Mouse (Mus musculus) embryonic facial prominence, embryonic 15.5 days (tissue): Measurements from ENCODE around the gene Insig2. TPM values are rescaled to one million over a fixed set of nuclear protein-coding genes. Genes with fewer than 3 reads are reported as not detected.
A peak's percentile ranks its signal among the peaks of the same experiment; 100 is the strongest.

Experiments
- ATAC-seq: fragments of 200-750 bp; cut with Nextera tagmentation; 2 replicates; pipeline ENCODE4 v1.8.0; 2017; ENCODE audit warnings: low read depth, moderate TSS enrichment; ENCODE audit not compliant: insufficient number of reproducible peaks, low FRiP score, low TSS enrichment
- H3K27ac ChIP-seq: fragments of 300-500 bp; sonication (generic); replicated peaks from 2 replicates; pipeline ENCODE4 v1.5.1; 2015; ENCODE audit warnings: mild to moderate bottlenecking, inconsistent platforms
- H3K27me3 ChIP-seq: fragments of 300-500 bp; sonication (generic); 2 replicates; pipeline ENCODE4 v1.6.1; 2015; ENCODE audit warnings: inconsistent platforms
- H3K36me3 ChIP-seq: fragments of 300-500 bp; sonication (generic); 2 replicates; pipeline ENCODE4 v1.6.1; 2015; ENCODE audit warnings: mild to moderate bottlenecking, inconsistent platforms
- H3K4me1 ChIP-seq: fragments of 300-500 bp; sonication (generic); 2 replicates; pipeline ENCODE4 v1.6.1; 2015; ENCODE audit warnings: inconsistent platforms
- H3K4me2 ChIP-seq: fragments of 300-500 bp; sonication (generic); replicated peaks from 2 replicates; pipeline ENCODE4 v1.6.1; 2015; ENCODE audit warnings: mild to moderate bottlenecking, inconsistent platforms
- H3K4me3 ChIP-seq: fragments of 300-500 bp; sonication (generic); replicated peaks from 2 replicates; pipeline ENCODE4 v1.5.1; 2015; ENCODE audit warnings: mild to moderate bottlenecking, inconsistent platforms
- H3K9ac ChIP-seq: fragments of 300-500 bp; sonication (generic); 2 replicates; pipeline ENCODE4 v1.6.1; 2015; ENCODE audit warnings: inconsistent platforms
- H3K9me3 ChIP-seq: fragments of 300-500 bp; sonication (generic); replicated peaks from 2 replicates; pipeline ENCODE4 v1.6.1; 2016; ENCODE audit warnings: inconsistent platforms
- WGBS: fragments of 180-500 bp; shearing (Covaris S2); methylation state at CpG from one replicate; pipeline ENCODE4 v1.1.7; 2015; 5-methylcytosine and 5-hydroxymethylcytosine counted together
- polyA plus RNA-seq: library from polyadenylated mRNA; unstranded; fragments of >200 nt; fragmentation: Nextera tagmentation; extraction: Ambion mirVana; gene quantifications from 2 replicates; pipeline ENCODE4 v1.2.1, GENCODE M21; 2015

Insig2 gene
- polyA plus RNA-seq, 1 experiment from 2014 or later, result 44.9 TPM

DNA sequence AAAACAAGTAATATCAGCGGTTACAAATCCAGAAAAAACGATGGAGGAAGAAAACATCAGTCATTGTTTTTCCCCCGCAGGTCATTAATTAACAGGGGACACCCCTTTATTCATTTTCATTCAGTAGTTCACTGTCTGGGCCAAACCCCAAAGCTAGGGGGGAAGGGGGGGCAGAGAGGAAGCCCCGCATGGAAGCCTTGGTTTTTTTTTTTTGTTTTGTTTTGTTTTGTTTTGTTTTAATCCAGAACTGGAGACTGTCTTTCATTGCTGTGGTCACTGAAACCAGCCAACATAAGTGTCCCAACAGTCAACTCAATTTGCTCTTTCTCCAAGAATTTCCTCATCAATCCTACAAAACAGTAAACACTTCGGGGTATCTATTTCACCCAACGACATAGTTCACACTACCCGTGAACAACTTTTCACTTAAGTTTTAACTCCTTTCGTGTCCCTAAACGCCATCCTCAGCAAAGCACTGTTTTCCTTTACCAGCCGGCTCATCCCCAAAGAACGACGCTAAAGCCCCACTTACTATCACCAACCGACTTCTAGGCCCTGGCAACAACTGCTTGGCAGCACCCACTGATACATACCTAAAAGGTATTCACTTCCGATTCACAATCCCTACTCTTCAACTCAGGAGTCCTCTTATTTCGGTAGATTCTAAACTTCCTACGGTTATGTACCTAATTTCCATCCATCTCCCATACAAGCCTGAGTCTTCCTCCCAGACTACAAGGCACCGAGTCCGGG lies 5.6 kb downstream of the Insig2 start:
- Histone ChIP-seq H3K9ac (peak overlapping the region; percentile 45), H3K27me3 (no peaks in the 10 kb centered on the region), H3K36me3 (no peaks in the 10 kb centered on the region), H3K4me1 (peaks cover 7% of the 10 kb centered on the region; the same call in 1 of the 2 replicates), H3K27ac (peak overlapping the region; percentile 94), H3K9me3 (no peaks in the 10 kb centered on the region), H3K4me2 (peak overlapping the region; percentile 80), H3K4me3 (peak overlapping the region; percentile 60)
- WGBS, result 22% methylated on average over 18 of the region's 18 CpGs
- ATAC-seq, result no peak

DNA sequence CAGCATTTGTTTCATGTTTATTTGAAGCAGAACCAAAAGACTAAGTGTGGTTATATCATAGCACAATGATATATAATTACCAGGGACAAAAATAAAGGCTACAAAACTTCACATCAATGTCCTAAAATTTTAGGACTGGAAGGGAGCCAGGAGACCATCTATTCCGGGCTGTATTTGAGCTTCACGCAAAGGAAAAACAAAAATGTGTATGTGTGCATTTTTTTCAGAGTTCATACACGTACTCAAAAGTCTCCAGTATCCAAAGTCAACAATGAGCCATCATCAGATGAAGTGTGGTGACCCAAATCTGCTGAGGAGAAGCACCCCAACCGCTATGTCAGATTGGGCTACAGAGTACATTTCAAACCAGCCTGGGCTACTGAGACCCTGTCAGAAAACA lies 8.9 kb downstream of the Insig2 start:
- Histone ChIP-seq H3K4me1 (peaks cover 7% of the 10 kb centered on the region; the same call in 1 of the 2 replicates), H3K9ac (no peak overlapping the region), H3K27me3 (no peaks in the 10 kb centered on the region), H3K27ac (peak overlapping the region; percentile 39; the same call in 1 of the 2 replicates), H3K9me3 (no peaks in the 10 kb centered on the region), H3K36me3 (0 out of 2 replicates have a peak, but pooled peaks cover 7% of the 10 kb centered on the region), H3K4me3 (no peak overlapping the region), H3K4me2 (no peak overlapping the region)
- 42% methylated on average over 4 of the region's 4 CpGs for WGBS
- ATAC-seq, result no peak

DNA sequence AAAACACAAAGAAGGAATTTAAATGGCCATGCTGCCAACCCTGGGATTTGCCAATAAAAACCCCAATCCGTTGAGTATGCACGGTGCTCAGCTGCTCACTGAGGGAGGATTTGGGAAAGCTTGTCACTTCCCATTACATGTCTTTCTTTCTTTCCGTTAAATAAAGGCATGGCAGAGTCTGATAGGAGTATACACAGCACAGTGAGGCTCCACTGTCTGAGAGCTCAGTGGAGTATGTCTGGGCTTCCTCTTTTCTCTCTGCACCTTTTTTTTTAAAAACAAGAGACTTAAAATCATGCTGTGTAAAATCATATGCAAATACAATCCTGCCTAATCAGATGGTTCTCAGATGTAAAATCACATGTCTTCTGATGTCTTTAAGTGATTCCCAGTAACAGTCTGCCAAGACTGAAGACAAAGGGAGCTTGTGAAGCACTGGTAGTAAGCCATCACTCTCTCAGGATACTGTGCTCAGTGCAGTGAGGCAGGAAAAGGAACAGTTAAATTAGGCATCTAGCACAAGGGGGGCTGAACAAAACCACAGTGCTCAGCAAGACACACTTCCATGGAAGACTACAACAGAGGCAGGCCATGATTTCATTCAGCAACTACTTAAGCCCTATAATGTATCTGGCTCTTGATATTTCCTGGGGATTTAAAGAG lies 17.5 kb downstream of the Insig2 start:
- no peaks in the 10 kb centered on the region for H3K9me3 ChIP-seq
- H3K4me2 ChIP-seq, result no peak overlapping the region
- H3K9ac ChIP-seq, result no peak overlapping the region
- H3K4me1 ChIP-seq, result no peaks in the 10 kb centered on the region
- no peak for ATAC-seq
- 51% methylated on average over 3 of the region's 3 CpGs for WGBS
- H3K36me3 ChIP-seq, result peaks cover 29% of the 10 kb centered on the region
- no peak overlapping the region for H3K27ac ChIP-seq
- no peaks in the 10 kb centered on the region for H3K27me3 ChIP-seq
- H3K4me3 ChIP-seq, result no peak overlapping the region

DNA sequence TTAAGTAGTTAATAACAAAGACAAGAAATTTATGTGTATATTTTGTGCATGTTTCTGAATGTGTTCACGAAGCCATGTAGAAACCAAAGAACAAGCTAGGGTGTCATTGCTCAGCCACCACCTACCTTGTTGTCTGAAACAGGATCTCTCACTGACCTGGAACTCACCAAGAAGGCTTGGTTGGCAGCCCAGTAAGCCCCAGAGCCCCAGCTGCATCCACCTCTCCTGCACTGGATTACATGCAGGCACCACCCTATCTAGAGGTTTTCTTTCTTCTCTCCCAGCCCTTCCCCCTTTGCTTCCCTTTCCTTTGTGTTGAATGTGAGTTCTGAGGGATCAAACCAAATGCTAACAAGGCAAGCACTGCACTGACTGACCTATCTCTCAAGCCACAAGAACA lies 19.2 kb downstream of the Insig2 start:
- H3K27me3 ChIP-seq, result no peaks in the 10 kb centered on the region
- no peak overlapping the region for H3K9ac ChIP-seq
- H3K27ac ChIP-seq, result no peak overlapping the region
- no peaks in the 10 kb centered on the region for H3K4me1 ChIP-seq
- peaks cover 22% of the 10 kb centered on the region for H3K36me3 ChIP-seq
- H3K9me3 ChIP-seq, result no peaks in the 10 kb centered on the region
- H3K4me2 ChIP-seq, result no peak overlapping the region
- no peak overlapping the region for H3K4me3 ChIP-seq
- no peak for ATAC-seq
- WGBS, result 88% methylated on average over 1 of the region's 1 CpGs

DNA sequence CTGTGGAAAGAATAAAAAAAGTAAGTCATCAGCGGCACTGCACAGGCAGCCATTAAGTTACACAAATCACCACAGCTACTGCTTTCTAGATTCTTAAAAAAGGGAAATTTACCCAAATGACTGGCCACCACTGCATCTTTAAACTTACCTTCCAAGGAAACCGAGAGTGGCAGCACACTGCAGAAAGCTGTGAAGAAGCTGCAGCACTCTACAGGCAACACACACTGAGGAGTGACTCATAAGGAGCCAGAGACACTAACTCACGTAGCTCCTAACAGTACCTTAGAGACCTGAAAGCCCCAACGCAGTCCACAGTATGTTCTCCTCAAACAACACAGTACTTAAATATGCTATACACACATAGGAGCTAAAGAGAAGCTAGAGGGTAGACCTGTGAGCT lies 20.1 kb downstream of the Insig2 start:
- Histone ChIP-seq H3K9me3 (no peaks in the 10 kb centered on the region), H3K27me3 (no peaks in the 10 kb centered on the region), H3K36me3 (peaks cover 22% of the 10 kb centered on the region), H3K4me3 (no peak overlapping the region), H3K4me1 (no peaks in the 10 kb centered on the region), H3K27ac (no peak overlapping the region), H3K4me2 (no peak overlapping the region), H3K9ac (no peak overlapping the region)
- ATAC-seq, result no peak
- WGBS, result 91% methylated on average over 4 of the region's 4 CpGs

DNA sequence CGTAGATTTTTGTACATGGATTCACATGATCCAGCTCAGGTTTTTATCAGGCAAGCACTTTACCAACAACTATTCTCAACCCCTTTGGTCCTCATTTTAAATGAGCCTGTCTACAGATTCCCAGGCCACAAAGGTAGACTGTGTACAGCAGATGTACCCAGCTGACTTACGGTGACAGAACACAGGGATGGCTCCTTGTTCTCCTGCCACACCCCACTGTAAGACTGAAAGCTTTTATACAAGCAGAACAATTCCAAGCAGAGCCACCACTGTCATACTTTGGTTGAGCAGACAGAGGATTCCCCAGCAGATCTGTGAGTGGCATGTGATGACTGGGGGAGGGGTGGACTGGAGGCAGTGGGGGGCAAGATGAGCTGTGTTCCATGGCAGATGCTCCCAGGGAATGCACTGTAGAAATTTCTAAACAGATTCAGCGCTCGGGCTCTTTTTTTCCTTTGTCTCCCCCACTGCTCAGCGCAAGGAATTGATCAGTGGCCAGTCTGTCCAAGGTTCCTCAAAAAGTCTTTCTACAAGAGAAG lies 35.6 kb downstream of the Insig2 start:
- 68% methylated on average over 5 of the region's 5 CpGs for WGBS
- H3K9ac ChIP-seq, result no peak overlapping the region
- H3K4me3 ChIP-seq, result no peak overlapping the region
- H3K4me2 ChIP-seq, result no peak overlapping the region
- H3K36me3 ChIP-seq, result no peaks in the 10 kb centered on the region
- no peaks in the 10 kb centered on the region for H3K9me3 ChIP-seq
- no peaks in the 10 kb centered on the region for H3K4me1 ChIP-seq
- H3K27me3 ChIP-seq, result no peaks in the 10 kb centered on the region
- H3K27ac ChIP-seq, result no peak overlapping the region
- ATAC-seq, result no peak

DNA sequence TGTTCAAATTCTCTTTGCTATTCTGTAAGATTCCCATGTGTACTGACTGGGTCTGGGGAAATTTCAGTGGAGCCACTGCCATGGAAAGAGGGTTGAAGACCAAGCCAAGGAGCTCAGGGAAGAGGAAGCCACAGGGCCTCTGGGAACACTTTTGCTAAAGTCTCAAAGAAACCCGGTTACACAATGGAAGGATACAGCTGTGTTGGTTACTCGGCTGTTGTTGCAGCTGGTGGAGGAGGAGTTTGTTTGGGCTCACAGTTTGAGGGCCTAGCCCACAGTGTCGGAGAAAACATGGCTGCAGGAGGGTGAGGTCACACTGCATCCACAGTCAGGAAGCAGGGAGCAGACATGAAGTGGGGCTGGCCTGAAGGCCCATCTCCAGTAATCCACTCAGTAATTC lies 38.8 kb downstream of the Insig2 start:
- no peaks in the 10 kb centered on the region for H3K36me3 ChIP-seq
- ATAC-seq, result no peak
- no peak overlapping the region for H3K27ac ChIP-seq
- H3K4me3 ChIP-seq, result no peak overlapping the region
- no peaks in the 10 kb centered on the region for H3K4me1 ChIP-seq
- H3K9ac ChIP-seq, result no peak overlapping the region
- 61% methylated on average over 3 of the region's 3 CpGs for WGBS
- H3K27me3 ChIP-seq, result no peaks in the 10 kb centered on the region
- no peaks in the 10 kb centered on the region for H3K9me3 ChIP-seq
- H3K4me2 ChIP-seq, result no peak overlapping the region

DNA sequence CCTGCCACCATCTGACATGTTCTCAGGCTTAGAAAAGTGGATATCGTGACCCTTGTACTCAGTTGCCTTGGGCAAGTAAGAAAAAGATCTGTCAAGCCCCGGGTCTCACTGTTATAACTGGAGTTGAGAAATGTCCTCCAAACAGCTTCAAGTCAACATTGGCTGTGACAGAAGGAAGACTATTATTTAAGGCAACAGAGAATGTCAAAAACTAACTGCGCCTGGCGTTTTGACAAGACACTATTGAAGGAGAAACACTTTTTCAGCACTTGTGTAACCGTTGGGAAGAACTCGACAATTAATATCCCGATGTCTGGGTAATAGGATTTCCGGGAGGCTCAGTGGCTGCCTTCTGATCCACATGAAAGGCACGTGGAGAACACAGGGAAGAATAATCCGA lies 41.5 kb downstream of the Insig2 start:
- Histone ChIP-seq H3K4me2 (no peak overlapping the region), H3K9ac (no peak overlapping the region), H3K4me3 (no peak overlapping the region), H3K27me3 (no peaks in the 10 kb centered on the region), H3K4me1 (no peaks in the 10 kb centered on the region), H3K27ac (no peak overlapping the region), H3K36me3 (no peaks in the 10 kb centered on the region), H3K9me3 (no peaks in the 10 kb centered on the region)
- ATAC-seq, result no peak
- 71% methylated on average over 10 of the region's 10 CpGs for WGBS

DNA sequence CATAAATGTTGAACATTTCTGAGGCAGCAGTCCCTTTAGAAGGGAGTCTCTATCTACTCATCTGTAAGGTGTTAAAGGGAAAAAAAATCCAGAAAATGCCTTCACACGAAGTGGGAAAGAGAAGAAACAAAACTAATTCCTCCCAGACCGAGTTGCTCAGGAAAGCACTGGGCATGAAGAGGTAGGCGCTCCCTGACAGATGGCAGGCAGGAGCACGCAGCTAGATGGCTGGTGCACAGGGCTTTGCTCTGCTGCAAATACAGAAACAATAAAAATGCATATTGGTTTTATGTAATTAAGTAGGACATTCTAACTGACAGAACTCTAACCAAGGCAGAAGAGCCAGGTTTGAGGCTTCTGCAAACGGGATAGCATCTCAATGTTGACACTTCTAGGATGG lies 42.0 kb downstream of the Insig2 start:
- Histone ChIP-seq H3K4me2 (no peak overlapping the region), H3K4me1 (no peaks in the 10 kb centered on the region), H3K27ac (no peak overlapping the region), H3K9me3 (no peaks in the 10 kb centered on the region), H3K9ac (no peak overlapping the region), H3K27me3 (no peaks in the 10 kb centered on the region), H3K4me3 (no peak overlapping the region), H3K36me3 (no peaks in the 10 kb centered on the region)
- no peak for ATAC-seq
- 35% methylated on average over 5 of the region's 5 CpGs for WGBS

DNA sequence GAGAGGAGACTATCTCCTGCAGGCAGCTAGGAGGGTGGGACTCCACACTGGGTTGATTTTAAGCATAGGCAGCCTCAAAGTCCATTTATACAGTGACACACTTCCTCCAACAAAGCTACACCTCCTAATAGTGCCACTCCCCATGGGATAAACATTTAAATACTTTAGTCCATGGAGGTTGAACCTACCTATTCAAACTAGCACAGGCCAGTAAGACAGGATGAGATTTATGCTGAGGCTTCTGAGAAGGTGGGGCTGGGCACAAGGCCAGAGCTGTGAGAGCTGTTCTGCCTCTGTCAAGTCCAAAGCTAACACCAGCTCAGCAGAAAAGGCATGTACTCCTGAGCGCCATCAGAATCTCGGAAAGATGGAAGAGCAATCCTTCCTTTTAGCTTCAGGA lies 48.2 kb downstream of the Insig2 start:
- H3K36me3 ChIP-seq, result no peaks in the 10 kb centered on the region
- H3K4me2 ChIP-seq, result no peak overlapping the region
- ATAC-seq, result no peak
- H3K27me3 ChIP-seq, result no peaks in the 10 kb centered on the region
- H3K4me3 ChIP-seq, result no peak overlapping the region
- H3K4me1 ChIP-seq, result no peaks in the 10 kb centered on the region
- no peaks in the 10 kb centered on the region for H3K9me3 ChIP-seq
- WGBS, result 94% methylated on average over 2 of the region's 2 CpGs
- H3K9ac ChIP-seq, result no peak overlapping the region
- H3K27ac ChIP-seq, result no peak overlapping the region

DNA sequence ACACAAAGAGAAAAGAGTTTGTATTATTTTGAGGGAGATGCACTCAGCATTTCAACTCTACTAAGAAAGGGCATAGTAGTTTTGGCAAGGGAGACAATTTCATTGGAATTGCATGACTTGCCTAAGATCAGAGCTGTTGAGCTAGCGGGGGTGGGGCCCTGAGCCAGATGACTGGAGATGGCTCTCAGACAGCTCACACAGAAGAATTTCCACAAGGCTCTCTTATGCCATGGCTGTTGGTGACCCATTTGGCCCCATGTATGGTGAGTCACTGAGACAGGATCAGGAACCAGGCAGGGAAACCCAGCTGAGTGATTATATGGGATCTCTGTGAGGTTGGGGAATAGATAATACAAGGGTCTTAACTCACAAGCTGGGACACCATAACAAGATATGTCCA lies 51.9 kb downstream of the Insig2 start:
- no peak for ATAC-seq
- no peak overlapping the region for H3K9ac ChIP-seq
- no peak overlapping the region for H3K4me3 ChIP-seq
- no peaks in the 10 kb centered on the region for H3K9me3 ChIP-seq
- no peaks in the 10 kb centered on the region for H3K27me3 ChIP-seq
- no peak overlapping the region for H3K27ac ChIP-seq
- WGBS, result 80% methylated on average over 1 of the region's 1 CpGs
- no peaks in the 10 kb centered on the region for H3K4me1 ChIP-seq
- H3K4me2 ChIP-seq, result no peak overlapping the region
- no peaks in the 10 kb centered on the region for H3K36me3 ChIP-seq
